ENCODE assay signal across 14 mouse cellular contexts in genomic region chr17:65700060-65700459, GRCm38 (mm10). TPM values are rescaled to one million over a fixed set of nuclear protein-coding genes. Genes with fewer than 3 reads are reported as not detected.
A peak's percentile ranks its signal among the peaks of the same experiment; 100 is the strongest.
DNase-seq lines count a peak whose midpoint lies in the region; ATAC-seq and TF ChIP-seq lines count a peak whose summit lies in the region.
"Had no signal": no experiment of that assay in that cellular context is flagged by ENCODE, and none has a peak within 500 bp of the region (broad histone marks: within the 10 kb centered on the region; RNA-seq: fewer than 3 reads in every experiment).

No protein-coding gene starts in this region.

- peaks cover 20% of the 10 kb centered on the region for H3K36me3 ChIP-seq in embryonic facial prominence, embryonic 10.5 days (replicated peaks)
- H3K36me3 ChIP-seq in hindbrain, embryonic 13.5 days = peaks cover under 1% of the 10 kb centered on the region; the same call in 1 of the 2 replicates
- no peaks in the 10 kb centered on the region for H3K36me3 ChIP-seq in midbrain, postnatal 0 days (ENCODE audit: insufficient read depth, low read length)
- H3K36me3 ChIP-seq: intestine, embryonic 15.5 days; lung, embryonic 15.5 days had no signal

- 0 out of 2 replicates have a peak overlapping the region, but pooled peaks have one; percentile 8 for H3K4me2 ChIP-seq in hindbrain, embryonic 13.5 days
- H3K4me2 ChIP-seq in midbrain, postnatal 0 days (ENCODE audit: low read depth, low read length, poor library complexity, severe bottlenecking) = no peak overlapping the region
- H3K4me2 ChIP-seq: heart, embryonic 12.5 days; intestine, embryonic 15.5 days; limb, embryonic 13.5 days; lung, embryonic 15.5 days had no signal

- DNase-seq in cerebellum, adult 9-10 months = peak; percentile 1
- DNase-seq in cerebellum, adult 2 months = no peak
- no peak for DNase-seq in embryonic facial prominence, embryonic 10.5 days (ENCODE audit: low spot score)
- DNase-seq in midbrain, postnatal 0 days (ENCODE audit: low spot score) = peak; percentile 69
- no peak for DNase-seq in frontal cortex, postnatal 14 days (ENCODE audit: low spot score in 2 of 2)
- DNase-seq in spleen, postnatal 36 days (ENCODE audit: low spot score in 2 of 2) = no peak
- DNase-seq in cerebellum, postnatal 14 days = no peak
- DNase-seq: layer of hippocampus, adult 9-11 months had no signal

- H3K27me3 ChIP-seq in cerebellum, adult 2 months (ENCODE audit: control insufficient read depth, insufficient read depth, low read length) = peaks cover 1% of the 10 kb centered on the region; the same call in 1 of the 2 replicates
- H3K27me3 ChIP-seq in embryonic facial prominence, embryonic 10.5 days (replicated peaks; ENCODE audit: low read depth, poor library complexity, severe bottlenecking) = no peaks in the 10 kb centered on the region
- H3K27me3 ChIP-seq in hindbrain, embryonic 13.5 days = no peaks in the 10 kb centered on the region
- H3K27me3 ChIP-seq in midbrain, postnatal 0 days (ENCODE audit: insufficient read depth, low read length) = no peaks in the 10 kb centered on the region
- H3K27me3 ChIP-seq: heart, embryonic 12.5 days; intestine, embryonic 15.5 days; limb, embryonic 13.5 days; lung, embryonic 15.5 days had no signal

- ATAC-seq in hindbrain, embryonic 13.5 days (ENCODE audit: low FRiP score) = peak; percentile 68
- peak; percentile 47; the same call in 1 of the 2 replicates for ATAC-seq in midbrain, postnatal 0 days (ENCODE audit: low FRiP score)
- ATAC-seq: intestine, embryonic 15.5 days had no signal

- no peak for TF ChIP-seq POLR2A in cerebellum, adult 2 months (IDR thresholded peaks at IDR 0.05; ENCODE audit: borderline replicate concordance, insufficient read depth, low read length)

- H3K4me1 ChIP-seq in cerebellum, adult 2 months (ENCODE audit: control insufficient read depth, insufficient read depth, low read length) = peaks cover 24% of the 10 kb centered on the region
- peaks cover 5% of the 10 kb centered on the region; the same call in 1 of the 2 replicates for H3K4me1 ChIP-seq in embryonic facial prominence, embryonic 10.5 days
- peaks cover 34% of the 10 kb centered on the region for H3K4me1 ChIP-seq in hindbrain, embryonic 13.5 days (replicated peaks)
- H3K4me1 ChIP-seq in midbrain, postnatal 0 days (ENCODE audit: insufficient read depth, low read length) = peaks cover 5% of the 10 kb centered on the region

- no peak overlapping the region for H3K4me3 ChIP-seq in cerebellum, adult 2 months (replicated peaks; ENCODE audit: insufficient read depth, low read depth, low read length)
- no peak overlapping the region for H3K4me3 ChIP-seq in embryonic facial prominence, embryonic 10.5 days
- no peak overlapping the region for H3K4me3 ChIP-seq in hindbrain, embryonic 13.5 days
- no peak overlapping the region for H3K4me3 ChIP-seq in midbrain, postnatal 0 days (ENCODE audit: low read depth, low read length)
- H3K4me3 ChIP-seq: heart, embryonic 12.5 days; intestine, embryonic 15.5 days; limb, embryonic 13.5 days; lung, embryonic 15.5 days had no signal

- no peak overlapping the region for H3K9ac ChIP-seq in hindbrain, embryonic 13.5 days
- H3K9ac ChIP-seq in midbrain, postnatal 0 days (replicated peaks; ENCODE audit: low read length, poor library complexity, severe bottlenecking) = no peak overlapping the region
- H3K9ac ChIP-seq: heart, embryonic 12.5 days; intestine, embryonic 15.5 days; limb, embryonic 13.5 days; lung, embryonic 15.5 days had no signal

- H3K9me3 ChIP-seq in embryonic facial prominence, embryonic 10.5 days = no peaks in the 10 kb centered on the region
- H3K9me3 ChIP-seq in hindbrain, embryonic 13.5 days = no peaks in the 10 kb centered on the region
- H3K9me3 ChIP-seq in midbrain, postnatal 0 days (ENCODE audit: low read length) = no peaks in the 10 kb centered on the region
- H3K9me3 ChIP-seq: heart, embryonic 12.5 days; intestine, embryonic 15.5 days; limb, embryonic 13.5 days; lung, embryonic 15.5 days had no signal

- H3K27ac ChIP-seq in cerebellum, adult 2 months (ENCODE audit: insufficient read depth, low read length) = no peak overlapping the region
- H3K27ac ChIP-seq in embryonic facial prominence, embryonic 10.5 days (replicated peaks) = peak overlapping the region; percentile 44; the same call in 1 of the 2 replicates
- H3K27ac ChIP-seq in hindbrain, embryonic 13.5 days = peak overlapping the region; percentile 86
- peak overlapping the region; percentile 51; the same call in 1 of the 2 replicates for H3K27ac ChIP-seq in midbrain, postnatal 0 days (ENCODE audit: low read depth, low read length)
- H3K27ac ChIP-seq: intestine, embryonic 15.5 days; limb, embryonic 13.5 days; lung, embryonic 15.5 days had no signal

- 83% methylated on average over 4 of the region's 4 CpGs for WGBS in cerebellum, adult 2 months
- WGBS in embryonic facial prominence, embryonic 10.5 days = 73% methylated on average over 4 of the region's 4 CpGs
- WGBS in hindbrain, embryonic 13.5 days = 35% methylated on average over 4 of the region's 4 CpGs
- WGBS in midbrain, postnatal 0 days = 28% methylated on average over 4 of the region's 4 CpGs

- no peak for TF ChIP-seq CTCF in cerebellum, adult 2 months (IDR thresholded peaks at IDR 0.05; ENCODE audit: borderline replicate concordance, insufficient read depth, low read depth, low read length)
- no peak for TF ChIP-seq CTCF in midbrain, postnatal 0 days (IDR thresholded peaks at IDR 0.05)

RNA-seq across cellular contexts. Expression of gene Txndc2, which starts 58.1 kb away (rescaled TPM):
- polyA plus RNA-seq in cerebellum, adult 2 months (2012; rRNA removed) = 0.16 and 0.21 TPM in 2 replicates
- 0.07 TPM in 1 of 2 replicates, not detected in the other for polyA plus RNA-seq in embryonic facial prominence, embryonic 10.5 days (2016; fragmentation: Nextera tagmentation; extraction: Ambion mirVana)
- 0.18 TPM in 1 of 2 replicates, not detected in the other for polyA plus RNA-seq in hindbrain, embryonic 13.5 days (2015; fragmentation: Nextera tagmentation; extraction: Ambion mirVana)
- not detected in 2 replicates for total RNA-seq in midbrain, postnatal 0 days (2014; rRNA removed)
- not detected in 2 replicates for polyA plus RNA-seq in midbrain, postnatal 0 days (2015; fragmentation: Nextera tagmentation; extraction: Ambion mirVana)
- polyA plus RNA-seq: cortical plate, adult 2 months; heart, embryonic 12.5 days; intestine, embryonic 15.5 days; lung, embryonic 15.5 days had no signal

Comparison
In these comparisons a context has a peak if more than half of its experiments do, and no peak if none do; other contexts are left out.
1. DNase-seq: peak in cerebellum, adult 9-10 months (single experiment) and midbrain, postnatal 0 days (single experiment); none in cerebellum, adult 2 months (0 of 2), embryonic facial prominence, embryonic 10.5 days (single experiment), frontal cortex, postnatal 14 days (0 of 2), spleen, postnatal 36 days (0 of 2) and cerebellum, postnatal 14 days (0 of 2).